Comparison of ENCODE assay signal across 28 mouse cellular contexts in the genomic region with DNA sequence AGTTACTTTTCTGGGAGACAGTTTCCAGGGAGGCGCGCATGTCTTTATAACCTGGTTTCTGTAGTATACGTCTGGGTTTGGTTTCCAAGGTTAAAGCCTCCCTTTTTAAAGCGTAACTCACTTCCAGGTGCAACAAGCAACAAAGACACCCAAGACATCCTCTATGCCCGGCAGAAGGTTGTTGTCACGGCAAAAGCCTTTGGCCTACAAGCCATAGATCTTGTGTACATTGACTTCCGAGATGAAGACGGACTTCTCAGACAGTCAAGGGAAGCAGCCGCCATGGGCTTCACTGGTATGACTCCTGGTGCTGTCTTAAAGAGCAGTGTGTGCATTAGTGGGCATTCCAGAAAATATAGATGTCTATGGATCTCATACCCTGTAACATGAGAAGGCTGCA.
DNase-seq lines count a peak whose midpoint lies in the region; ATAC-seq lines count a peak whose summit lies in the region.
"Had no signal": no experiment of that assay in that cellular context is flagged by ENCODE, and none has a peak within 500 bp of the region (broad histone marks: within the 10 kb centered on the region; RNA-seq: fewer than 3 reads in every experiment).

No protein-coding gene starts in this region.

- H3K27ac ChIP-seq in forebrain, embryonic 11.5 days (ENCODE audit: low read depth, low read length): no peak overlapping the region
- no peak overlapping the region for H3K27ac ChIP-seq in forebrain, embryonic 12.5 days
- H3K27ac ChIP-seq in hindbrain, embryonic 16.5 days (ENCODE audit: low read depth, low read length): peak overlapping the region; percentile 34; the same call in 1 of the 2 replicates
- H3K27ac ChIP-seq in hindbrain, embryonic 11.5 days (ENCODE audit: low read depth, low read length): no peak overlapping the region
- peak overlapping the region; percentile 34; the same call in 1 of the 2 replicates for H3K27ac ChIP-seq in midbrain, embryonic 16.5 days (ENCODE audit: low read length)
- no peak overlapping the region for H3K27ac ChIP-seq in midbrain, embryonic 14.5 days (replicated peaks; ENCODE audit: low read depth, low read length)
- H3K27ac ChIP-seq: forebrain, embryonic 15.5 days; heart, embryonic 15.5 days; hindbrain, embryonic 15.5 days had no signal

- no peaks in the 10 kb centered on the region for H3K36me3 ChIP-seq in forebrain, embryonic 11.5 days (ENCODE audit: control insufficient read depth, insufficient read depth, low read length)
- H3K36me3 ChIP-seq in forebrain, embryonic 12.5 days (replicated peaks): no peaks in the 10 kb centered on the region
- no peaks in the 10 kb centered on the region for H3K36me3 ChIP-seq in hindbrain, embryonic 16.5 days (ENCODE audit: control insufficient read depth, insufficient read depth, low read length)
- H3K36me3 ChIP-seq in hindbrain, embryonic 11.5 days (ENCODE audit: control insufficient read depth, insufficient read depth, low read length): no peaks in the 10 kb centered on the region
- no peaks in the 10 kb centered on the region for H3K36me3 ChIP-seq in midbrain, embryonic 16.5 days (ENCODE audit: control insufficient read depth, insufficient read depth, low read length)
- no peaks in the 10 kb centered on the region for H3K36me3 ChIP-seq in midbrain, embryonic 14.5 days (ENCODE audit: control insufficient read depth, insufficient read depth, low read length)
- H3K36me3 ChIP-seq: forebrain, embryonic 15.5 days; heart, embryonic 15.5 days; hindbrain, embryonic 10.5 days; hindbrain, embryonic 15.5 days had no signal

- WGBS in forebrain, embryonic 11.5 days: 92% methylated on average over 9 of the region's 9 CpGs
- 92% methylated on average over 9 of the region's 9 CpGs for WGBS in forebrain, embryonic 12.5 days
- WGBS in hindbrain, embryonic 16.5 days: 84% methylated on average over 9 of the region's 9 CpGs
- 90% methylated on average over 9 of the region's 9 CpGs for WGBS in hindbrain, embryonic 11.5 days
- WGBS in midbrain, embryonic 16.5 days: 78% methylated on average over 9 of the region's 9 CpGs
- 80% methylated on average over 9 of the region's 9 CpGs for WGBS in midbrain, embryonic 14.5 days

- H3K27me3 ChIP-seq in forebrain, embryonic 11.5 days (ENCODE audit: control insufficient read depth, insufficient read depth, low read length): peaks cover 3% of the 10 kb centered on the region
- peaks cover 36% of the 10 kb centered on the region for H3K27me3 ChIP-seq in forebrain, embryonic 12.5 days
- H3K27me3 ChIP-seq in hindbrain, embryonic 16.5 days (replicated peaks; ENCODE audit: control insufficient read depth, insufficient read depth, low read length): peaks cover 4% of the 10 kb centered on the region
- H3K27me3 ChIP-seq in hindbrain, embryonic 11.5 days (ENCODE audit: control insufficient read depth, insufficient read depth, low read length): peaks cover 3% of the 10 kb centered on the region; the same call in 1 of the 2 replicates
- H3K27me3 ChIP-seq in midbrain, embryonic 16.5 days (ENCODE audit: control insufficient read depth, insufficient read depth, low read depth, low read length): peaks cover 39% of the 10 kb centered on the region
- peaks cover 73% of the 10 kb centered on the region for H3K27me3 ChIP-seq in midbrain, embryonic 14.5 days (ENCODE audit: control insufficient read depth, insufficient read depth, low read length)
- H3K27me3 ChIP-seq: CH12.LX; heart, embryonic 15.5 days; Patski had no signal

- no peak overlapping the region for H3K4me3 ChIP-seq in forebrain, embryonic 11.5 days (ENCODE audit: low read depth, low read length)
- H3K4me3 ChIP-seq in forebrain, embryonic 12.5 days (replicated peaks): no peak overlapping the region
- no peak overlapping the region for H3K4me3 ChIP-seq in hindbrain, embryonic 16.5 days (ENCODE audit: low read length)
- no peak overlapping the region for H3K4me3 ChIP-seq in hindbrain, embryonic 11.5 days (ENCODE audit: low read depth, low read length)
- no peak overlapping the region for H3K4me3 ChIP-seq in midbrain, embryonic 16.5 days (ENCODE audit: low read depth, low read length)
- no peak overlapping the region for H3K4me3 ChIP-seq in midbrain, embryonic 14.5 days (replicated peaks; ENCODE audit: low read depth, low read length)
- H3K4me3 ChIP-seq: forebrain, embryonic 15.5 days; heart, embryonic 15.5 days; hindbrain, embryonic 10.5 days; hindbrain, embryonic 15.5 days had no signal

- no peak overlapping the region for H3K9ac ChIP-seq in forebrain, embryonic 11.5 days (ENCODE audit: low read length)
- no peak overlapping the region for H3K9ac ChIP-seq in forebrain, embryonic 12.5 days
- no peak overlapping the region for H3K9ac ChIP-seq in hindbrain, embryonic 16.5 days (ENCODE audit: low read depth, low read length)
- H3K9ac ChIP-seq in hindbrain, embryonic 11.5 days (ENCODE audit: low read depth, low read length): no peak overlapping the region
- no peak overlapping the region for H3K9ac ChIP-seq in midbrain, embryonic 16.5 days (ENCODE audit: low read depth, low read length)
- no peak overlapping the region for H3K9ac ChIP-seq in midbrain, embryonic 14.5 days (replicated peaks; ENCODE audit: low read length)
- H3K9ac ChIP-seq: forebrain, embryonic 15.5 days; heart, embryonic 15.5 days; hindbrain, embryonic 15.5 days had no signal

- no peaks in the 10 kb centered on the region for H3K9me3 ChIP-seq in forebrain, embryonic 11.5 days (ENCODE audit: control insufficient read depth, low read length)
- H3K9me3 ChIP-seq in forebrain, embryonic 12.5 days: no peaks in the 10 kb centered on the region
- no peaks in the 10 kb centered on the region for H3K9me3 ChIP-seq in hindbrain, embryonic 16.5 days (ENCODE audit: control insufficient read depth, low read length)
- no peaks in the 10 kb centered on the region for H3K9me3 ChIP-seq in hindbrain, embryonic 11.5 days (ENCODE audit: control insufficient read depth, low read length)
- H3K9me3 ChIP-seq in midbrain, embryonic 16.5 days (replicated peaks; ENCODE audit: control insufficient read depth, low read length, poor library complexity, severe bottlenecking): no peaks in the 10 kb centered on the region
- no peaks in the 10 kb centered on the region for H3K9me3 ChIP-seq in midbrain, embryonic 14.5 days (ENCODE audit: control insufficient read depth, low read length)
- H3K9me3 ChIP-seq: forebrain, embryonic 15.5 days; G1E; heart, embryonic 15.5 days; hindbrain, embryonic 10.5 days; hindbrain, embryonic 15.5 days had no signal

- H3K4me2 ChIP-seq in forebrain, embryonic 11.5 days (ENCODE audit: low read depth, low read length, severe bottlenecking): no peak overlapping the region
- no peak overlapping the region for H3K4me2 ChIP-seq in forebrain, embryonic 12.5 days
- H3K4me2 ChIP-seq in hindbrain, embryonic 16.5 days (ENCODE audit: low read length): no peak overlapping the region
- no peak overlapping the region for H3K4me2 ChIP-seq in hindbrain, embryonic 11.5 days (replicated peaks; ENCODE audit: low read depth, low read length)
- H3K4me2 ChIP-seq in midbrain, embryonic 16.5 days (ENCODE audit: low read length): no peak overlapping the region
- no peak overlapping the region for H3K4me2 ChIP-seq in midbrain, embryonic 14.5 days (ENCODE audit: low read length)
- H3K4me2 ChIP-seq: forebrain, embryonic 15.5 days; heart, embryonic 11.5 days; heart, embryonic 15.5 days; hindbrain, embryonic 15.5 days had no signal

- ATAC-seq in forebrain, embryonic 11.5 days (replicated peaks; ENCODE audit: low FRiP score): no peak
- ATAC-seq in forebrain, embryonic 12.5 days (ENCODE audit: low FRiP score): no peak
- no peak for ATAC-seq in hindbrain, embryonic 16.5 days
- ATAC-seq in hindbrain, embryonic 11.5 days (ENCODE audit: low FRiP score): no peak
- no peak for ATAC-seq in midbrain, embryonic 16.5 days
- no peak for ATAC-seq in midbrain, embryonic 14.5 days (ENCODE audit: low FRiP score, low TSS enrichment)
- ATAC-seq: forebrain, embryonic 15.5 days; inflammation-experienced regulatory T-cells, adult 6 months; intestine, embryonic 16.5 days; Patski had no signal

- H3K4me1 ChIP-seq in forebrain, embryonic 11.5 days (replicated peaks; ENCODE audit: control insufficient read depth, insufficient read depth, low read length): peaks cover 6% of the 10 kb centered on the region; the same call in 1 of the 2 replicates
- peaks cover 40% of the 10 kb centered on the region for H3K4me1 ChIP-seq in forebrain, embryonic 12.5 days
- H3K4me1 ChIP-seq in hindbrain, embryonic 16.5 days (ENCODE audit: control insufficient read depth, insufficient read depth, low read depth, low read length): no peaks in the 10 kb centered on the region; the same call in 1 of the 2 replicates
- peaks cover 4% of the 10 kb centered on the region; the same call in 1 of the 2 replicates for H3K4me1 ChIP-seq in hindbrain, embryonic 11.5 days (replicated peaks; ENCODE audit: control insufficient read depth, insufficient read depth, low read length)
- peaks cover 4% of the 10 kb centered on the region; the same call in 1 of the 2 replicates for H3K4me1 ChIP-seq in midbrain, embryonic 16.5 days (ENCODE audit: control insufficient read depth, insufficient read depth, low read length)
- no peaks in the 10 kb centered on the region for H3K4me1 ChIP-seq in midbrain, embryonic 14.5 days (ENCODE audit: control insufficient read depth, insufficient read depth, low read length)
- H3K4me1 ChIP-seq: heart, embryonic 15.5 days; hindbrain, embryonic 15.5 days had no signal

- DNase-seq in cerebellum, adult 9-10 months: peak; percentile 50
- no peak for DNase-seq in cerebellum, adult 18-20 months
- peak; percentile 42 for DNase-seq in forebrain, embryonic 11.5 days (ENCODE audit: low spot score)
- no peak for DNase-seq in hindbrain, embryonic 11.5 days (ENCODE audit: low spot score)
- DNase-seq in midbrain, embryonic 14.5 days: no peak
- DNase-seq: adrenal gland, postnatal 10 days; adrenal gland, postnatal 36 days; B cell, adult 2 months; cerebellum, adult 11-12 months; gastrocnemius, postnatal 10 days; gastrocnemius, postnatal 36 days; heart, postnatal 10 days; heart, postnatal 36 days; kidney, adult 18-20 months; kidney, adult 9 months had no signal

Comparison
In these comparisons a context has a peak if more than half of its experiments do, and no peak if none do; other contexts are left out.
1. DNase-seq: peak in cerebellum, adult 9-10 months (single experiment) and forebrain, embryonic 11.5 days (single experiment); none in cerebellum, adult 18-20 months (0 of 2), hindbrain, embryonic 11.5 days (single experiment) and midbrain, embryonic 14.5 days (single experiment).
2. H3K27ac ChIP-seq: peak in hindbrain, embryonic 16.5 days (single experiment) and midbrain, embryonic 16.5 days (single experiment); none in forebrain, embryonic 11.5 days (single experiment), forebrain, embryonic 12.5 days (single experiment), hindbrain, embryonic 11.5 days (single experiment) and midbrain, embryonic 14.5 days (single experiment).